Mouse (Mus musculus) MEL (cell line): ENCODE data around the gene Fbp1. TPM values are rescaled to one million over a fixed set of nuclear protein-coding genes. Genes with fewer than 3 reads are reported as not detected.

Experiments used
- DNase-seq: peaks from one replicate; pipeline ENCODE4 v3.0.0; 2011; ENCODE audit warnings: low read depth, low spot score
- H3K27ac ChIP-seq: 2 replicates; pipeline ENCODE4 v1.5.1; 2012; ENCODE audit warnings: low read depth, mild to moderate bottlenecking, control low read depth, low read length, moderate library complexity; ENCODE audit not compliant: control insufficient read depth
- H3K27me3 ChIP-seq, 2 experiments: fragments of 150-350 bp in 1 of 2; sonication (generic) in 1 of 2; 2 replicates each; pipeline ENCODE4 v1.6.1; 2012; ENCODE audit warnings: low read length in 2 of 2, mild to moderate bottlenecking in 2 of 2, improper control_type of control experiment in 1 of 2, moderate library complexity in 1 of 2; ENCODE audit not compliant: insufficient read depth in 2 of 2, control insufficient read depth in 1 of 2
- H3K36me3 ChIP-seq, 2 experiments: 2 replicates each; pipeline ENCODE4 v1.6.1; 2012 to 2014; ENCODE audit warnings: low read length in 2 of 2, improper control_type of control experiment in 1 of 2, inconsistent platforms in 1 of 2, mild to moderate bottlenecking in 1 of 2; ENCODE audit not compliant: insufficient read depth in 2 of 2, control insufficient read depth in 1 of 2
- H3K4me1 ChIP-seq, 2 experiments: fragments of 150-350 bp in 1 of 2; sonication (generic) in 1 of 2; 2 replicates each; pipeline ENCODE4 v1.6.1; 2012; ENCODE audit warnings: low read length in 2 of 2, improper control_type of control experiment in 1 of 2, mild to moderate bottlenecking in 1 of 2; ENCODE audit not compliant: insufficient read depth in 2 of 2, control insufficient read depth in 1 of 2
- H3K4me3 ChIP-seq, 2 experiments: fragments of 150-350 bp in 1 of 2; sonication (generic) in 1 of 2; 2 replicates each; pipeline ENCODE4 v1.5.1; 2012; ENCODE audit warnings: low read depth in 2 of 2, low read length in 2 of 2, mild to moderate bottlenecking in 2 of 2, moderate library complexity in 2 of 2, control low read depth in 1 of 2, improper control_type of control experiment in 1 of 2; ENCODE audit not compliant: control insufficient read depth in 1 of 2, insufficient read depth in 1 of 2
- H3K79me2 ChIP-seq: 2 replicates; pipeline ENCODE4 v1.6.1; 2012; ENCODE audit warnings: mild to moderate bottlenecking, low read length, moderate library complexity; ENCODE audit not compliant: control insufficient read depth, poor library complexity, insufficient read depth
- H3K9ac ChIP-seq: 2 replicates; pipeline ENCODE4 v1.6.1; 2012; ENCODE audit warnings: low read depth, mild to moderate bottlenecking, control low read depth, low read length, moderate library complexity; ENCODE audit not compliant: control insufficient read depth, poor library complexity, severe bottlenecking
- H3K9me3 ChIP-seq: fragments of 150-350 bp; sonication (generic); replicated peaks from 2 replicates; pipeline ENCODE4 v1.6.1; 2012; ENCODE audit warnings: mild to moderate bottlenecking, low read length, improper control_type of control experiment, moderate library complexity; ENCODE audit not compliant: insufficient read depth
- BHLHE40 ChIP-seq: IDR thresholded peaks from 2 replicates; pipeline ENCODE4 v1.6.1; 2012; ENCODE audit warnings: low read depth, mild to moderate bottlenecking, inconsistent platforms, low read length, improper control_type of control experiment, borderline replicate concordance
- EP300 ChIP-seq, 2 experiments: IDR thresholded peaks; 2 replicates each; pipeline ENCODE4 v1.6.1; 2011; ENCODE audit warnings: improper control_type of control experiment in 2 of 2, low read length in 2 of 2, low read depth in 1 of 2, mild to moderate bottlenecking in 1 of 2
- ETS1 ChIP-seq: IDR thresholded peaks from 2 replicates; pipeline ENCODE4 v1.6.1; 2012; ENCODE audit warnings: low read depth, mild to moderate bottlenecking, inconsistent platforms, low read length, improper control_type of control experiment, moderate library complexity
- GATA1 ChIP-seq: IDR thresholded peaks from 2 replicates; pipeline ENCODE4 v1.6.1; 2011; ENCODE audit warnings: low read depth, low read length, improper control_type of control experiment
- MAFK ChIP-seq: IDR thresholded peaks from 2 replicates; pipeline ENCODE4 v1.6.1; 2011; ENCODE audit warnings: low read depth, mild to moderate bottlenecking, low read length, improper control_type of control experiment, borderline replicate concordance
- POLR2A ChIP-seq, 2 experiments: IDR thresholded peaks; 2 replicates each; pipeline ENCODE4 v1.6.1; 2011 to 2012; ENCODE audit warnings: low read length in 2 of 2, mild to moderate bottlenecking in 2 of 2, control low read depth in 1 of 2, improper control_type of control experiment in 1 of 2, low read depth in 1 of 2, moderate library complexity in 1 of 2; ENCODE audit not compliant: control insufficient read depth in 1 of 2, insufficient read depth in 1 of 2, poor library complexity in 1 of 2
- RCOR1 ChIP-seq: IDR thresholded peaks from 2 replicates; pipeline ENCODE4 v1.6.1; 2012; ENCODE audit warnings: low read depth, mild to moderate bottlenecking, inconsistent platforms, low read length, improper control_type of control experiment
- SIN3A ChIP-seq: IDR thresholded peaks from 2 replicates; pipeline ENCODE4 v1.6.1; 2012; ENCODE audit warnings: low read length, improper control_type of control experiment, inconsistent platforms
- SMC3 ChIP-seq: IDR thresholded peaks from 2 replicates; pipeline ENCODE4 v1.6.1; 2011; ENCODE audit warnings: low read depth, low read length, improper control_type of control experiment
- TCF12 ChIP-seq: IDR thresholded peaks from 2 replicates; pipeline ENCODE4 v1.6.1; 2014; ENCODE audit warnings: low read depth, mild to moderate bottlenecking, inconsistent platforms, low read length, improper control_type of control experiment, moderate library complexity
- USF1 ChIP-seq: IDR thresholded peaks from 2 replicates; pipeline ENCODE4 v1.6.1; 2014; ENCODE audit warnings: low read depth, mild to moderate bottlenecking, inconsistent platforms, low read length, improper control_type of control experiment, moderate library complexity
- ZC3H11A ChIP-seq: IDR thresholded peaks from 2 replicates; pipeline ENCODE4 v1.6.1; 2012; ENCODE audit warnings: low read depth, mild to moderate bottlenecking, inconsistent platforms, low read length, improper control_type of control experiment
- ZKSCAN1 ChIP-seq: IDR thresholded peaks from 2 replicates; pipeline ENCODE4 v1.6.1; 2012; ENCODE audit warnings: low read depth, mild to moderate bottlenecking, inconsistent platforms, low read length, improper control_type of control experiment, moderate library complexity
- polyA plus RNA-seq, 2 experiments: library from polyadenylated mRNA; stranded (reverse) in 1 of 2; unstranded in 1 of 2; fragments of >175 nt in 1 of 2; fragments of >200 nt in 1 of 2; gene quantifications; 2 replicates each; pipeline versions ENCODE4 v1.2.1 to v1.2.4; 2012; ENCODE audit warnings: low replicate concordance in 2 of 2, low read depth in 1 of 2; ENCODE audit not compliant: insufficient read length in 2 of 2, insufficient read depth in 1 of 2, missing spikeins in 1 of 2
- total RNA-seq: library from RNA; depleted of rRNA; stranded (reverse); fragments of 300-350 nt; gene quantifications from 2 replicates; pipeline ENCODE4 v1.2.3, GENCODE M21; 2012

Fbp1 gene
- total and polyA plus RNA-seq, 3 experiments = not detected

GRCm38 (mm10) chr13:62907527-62908162, 19.6 kb upstream of the Fbp1 start:
- Histone ChIP-seq H3K27ac (no peak overlapping the region), H3K4me3 (no peak overlapping the region), H3K4me1 (no peaks in the 10 kb centered on the region), H3K27me3 (peaks cover 0 to 3% of the 10 kb centered on the region in 2 experiments; a peak in 1 of 4 replicates), H3K9me3 (no peaks in the 10 kb centered on the region), H3K79me2 (no peaks in the 10 kb centered on the region), H3K9ac (no peak overlapping the region), H3K36me3 (no peaks in the 10 kb centered on the region)
- no peak for DNase-seq
- TF ChIP-seq USF1 (no peak), ZC3H11A (no peak), RCOR1 (no peak), ZKSCAN1 (no peak), ETS1 (no peak), EP300 (IDR thresholded peaks at IDR 0.05; ENCODE audit: low read depth in 1 of 2, low read length in 2 of 2) (no peak), GATA1 (no peak), MAFK (no peak), SIN3A (no peak), TCF12 (no peak)

- TF ChIP-seq POLR2A (IDR thresholded peaks at IDR 0.05; ENCODE audit: control insufficient read depth in 1 of 2, insufficient read depth in 1 of 2, low read depth in 1 of 2, low read length in 2 of 2, poor library complexity in 1 of 2) (no peak), ETS1 (no peak), SMC3 (no peak), BHLHE40 (no peak)
- TF ChIP-seq, all 39 proteins: peak for 0
- Histone ChIP-seq H3K4me3 (no peak overlapping the region), H3K27me3 (peaks cover 0 to 3% of the 10 kb centered on the region in 2 experiments; a peak in 1 of 4 replicates), H3K9me3 (no peaks in the 10 kb centered on the region), H3K9ac (no peak overlapping the region), H3K79me2 (no peaks in the 10 kb centered on the region), H3K4me1 (no peaks in the 10 kb centered on the region), H3K36me3 (no peaks in the 10 kb centered on the region), H3K27ac (no peak overlapping the region)
- no peak for DNase-seq
Measured at GRCm38 (mm10) chr13:62901139-62901538, 13.1 kb upstream of the Fbp1 start.
